Mouse (Mus musculus): ENCODE results near the gene Il4i1.

The Il4i1 gene

GRCm38 (mm10) chr7:44815721-44816469 is at the start of gene Il4i1, which contains the start of gene Nup62:
Gene Il4i1, plus strand, starts transcription at chr7:44816387.
Gene Nup62, plus strand, starts transcription at chr7:44816088.
- peak; percentile 99 for DNase-seq (ENCODE audit: low spot score)

- DNase-seq (ENCODE audit: low spot score), result no peak
These were observed 48.1 kb upstream of the Il4i1 start for GRCm38 (mm10) chr7:44768129-44768528.

- peak; percentile 72 for DNase-seq (ENCODE audit: low spot score)
These were observed 46.1 kb upstream of the Il4i1 start for GRCm38 (mm10) chr7:44770046-44770578.

GRCm38 (mm10) chr7:44772591-44773204 is 43.5 kb upstream of the Il4i1 start:
- no peak for DNase-seq (ENCODE audit: low spot score)

GRCm38 (mm10) chr7:44776849-44777498 is 39.2 kb upstream of the Il4i1 start:
- no peak for DNase-seq (ENCODE audit: low spot score)

- no peak for DNase-seq (ENCODE audit: low spot score)
These were observed 36.1 kb upstream of the Il4i1 start for GRCm38 (mm10) chr7:44780101-44780500.

GRCm38 (mm10) chr7:44789531-44789930 is 26.7 kb upstream of the Il4i1 start:
- DNase-seq (ENCODE audit: low spot score), result no peak

GRCm38 (mm10) chr7:44790066-44790465 is 26.1 kb upstream of the Il4i1 start:
- DNase-seq (ENCODE audit: low spot score), result no peak

GRCm38 (mm10) chr7:44792781-44793180 is 23.4 kb upstream of the Il4i1 start:
- no peak for DNase-seq (ENCODE audit: low spot score)

- no peak for DNase-seq (ENCODE audit: low spot score)
These were observed 7.3 kb upstream of the Il4i1 start for GRCm38 (mm10) chr7:44808927-44809326.

- DNase-seq (ENCODE audit: low spot score), result no peak
These were observed 6.7 kb upstream of the Il4i1 start for GRCm38 (mm10) chr7:44809466-44809865.

GRCm38 (mm10) chr7:44810365-44810764 is 5.8 kb upstream of the Il4i1 start:
- DNase-seq (ENCODE audit: low spot score), result no peak

- peak; percentile 2 for DNase-seq (ENCODE audit: low spot score)
These were observed 5.2 kb upstream of the Il4i1 start for GRCm38 (mm10) chr7:44810819-44811557.

- DNase-seq (ENCODE audit: low spot score), result peak; percentile 4
These were observed 3.4 kb upstream of the Il4i1 start for GRCm38 (mm10) chr7:44812651-44813325.

GRCm38 (mm10) chr7:44813985-44814384 is 2.2 kb upstream of the Il4i1 start:
- DNase-seq (ENCODE audit: low spot score), result peak; percentile 1

GRCm38 (mm10) chr7:44814423-44814822 is 1.8 kb upstream of the Il4i1 start:
- DNase-seq (ENCODE audit: low spot score), result no peak

- peak; percentile 4 for DNase-seq (ENCODE audit: low spot score)
These were observed 1.1 kb upstream of the Il4i1 start for GRCm38 (mm10) chr7:44814952-44815553.

GRCm38 (mm10) chr7:44816470-44817021 is 359 bp downstream of the Il4i1 start, which contains the start of gene Atf5:
Gene Atf5, minus strand, starts transcription at chr7:44816658.
- DNase-seq (ENCODE audit: low spot score), result peak; percentile 68

GRCm38 (mm10) chr7:44817441-44817840 is 1.3 kb downstream of the Il4i1 start:
- DNase-seq (ENCODE audit: low spot score), result no peak

- DNase-seq (ENCODE audit: low spot score), result peak; percentile 8
These were observed 2.0 kb downstream of the Il4i1 start for GRCm38 (mm10) chr7:44818164-44818563.

Measured in urinary bladder, postnatal 14 days (tissue).